Mouse (Mus musculus) stomach, postnatal 0 days (tissue): ENCODE measurements at regions not wholly inside any gene's neighbourhood (a gene's known extent, or its start where the extent isn't known, plus 50 kb on each side); places are given as distances from the start of the nearest gene placed in this dataset.
A peak's percentile ranks its signal among the peaks of the same experiment; 100 is the strongest.

Experiments
- ATAC-seq: fragments of 200-750 bp; cut with Nextera tagmentation; 2 replicates; pipeline ENCODE4 v1.8.0; 2017; ENCODE audit not compliant: low FRiP score, low TSS enrichment
- DNase-seq: peaks from one replicate; pipeline ENCODE4 v3.0.0-alpha.2; 2016; ENCODE audit warnings: low spot score
- H3K27ac ChIP-seq: fragments of 300-500 bp; sonication (generic); replicated peaks from 2 replicates; pipeline ENCODE4 v1.5.1; 2014; ENCODE audit warnings: mild to moderate bottlenecking, control low read depth
- H3K27me3 ChIP-seq: fragments of 300-500 bp; sonication (generic); 2 replicates; pipeline ENCODE4 v1.6.1; 2014; ENCODE audit warnings: low read length; ENCODE audit not compliant: control insufficient read depth, insufficient read depth
- H3K36me3 ChIP-seq: fragments of 300-500 bp; sonication (generic); 2 replicates; pipeline ENCODE4 v1.6.1; 2014; ENCODE audit warnings: low read length, mixed read lengths; ENCODE audit not compliant: control insufficient read depth, insufficient read depth
- H3K4me1 ChIP-seq: fragments of 300-500 bp; sonication (generic); replicated peaks from 2 replicates; pipeline ENCODE4 v1.6.1; 2014; ENCODE audit warnings: antibody characterized with exemption; ENCODE audit not compliant: control insufficient read depth, insufficient read depth
- H3K4me2 ChIP-seq: fragments of 300-500 bp; sonication (generic); replicated peaks from 2 replicates; pipeline ENCODE4 v1.6.1; 2014; ENCODE audit warnings: low read depth, mild to moderate bottlenecking, control low read depth, moderate library complexity
- H3K4me3 ChIP-seq: fragments of 300-500 bp; sonication (generic); 2 replicates; pipeline ENCODE4 v1.5.1; 2014; ENCODE audit warnings: low read depth, low read length, control low read depth
- H3K9ac ChIP-seq: fragments of 300-500 bp; sonication (generic); 2 replicates; pipeline ENCODE4 v1.6.1; 2014; ENCODE audit warnings: mild to moderate bottlenecking, low read length, control low read depth, mixed read lengths
- H3K9me3 ChIP-seq: fragments of 300-500 bp; sonication (generic); 2 replicates; pipeline ENCODE4 v1.6.1; 2016; ENCODE audit warnings: low read length; ENCODE audit not compliant: control insufficient read depth
- CTCF ChIP-seq: IDR thresholded peaks from 2 replicates; pipeline ENCODE4 v1.5.1; 2016; ENCODE audit warnings: antibody characterized with exemption, low read depth, mild to moderate bottlenecking, moderate library complexity
- EP300 ChIP-seq: optimal IDR thresholded peaks from 2 replicates; pipeline ENCODE3; 2016; ENCODE audit warnings: antibody characterized with exemption
- WGBS: fragments of 180-500 bp; shearing (Covaris S2); extraction: QIAGEN DNeasy Blood & Tissue Kit; methylation state at CpG from one replicate; pipeline ENCODE4 v1.1.7; 2014; 5-methylcytosine and 5-hydroxymethylcytosine counted together

DNA sequence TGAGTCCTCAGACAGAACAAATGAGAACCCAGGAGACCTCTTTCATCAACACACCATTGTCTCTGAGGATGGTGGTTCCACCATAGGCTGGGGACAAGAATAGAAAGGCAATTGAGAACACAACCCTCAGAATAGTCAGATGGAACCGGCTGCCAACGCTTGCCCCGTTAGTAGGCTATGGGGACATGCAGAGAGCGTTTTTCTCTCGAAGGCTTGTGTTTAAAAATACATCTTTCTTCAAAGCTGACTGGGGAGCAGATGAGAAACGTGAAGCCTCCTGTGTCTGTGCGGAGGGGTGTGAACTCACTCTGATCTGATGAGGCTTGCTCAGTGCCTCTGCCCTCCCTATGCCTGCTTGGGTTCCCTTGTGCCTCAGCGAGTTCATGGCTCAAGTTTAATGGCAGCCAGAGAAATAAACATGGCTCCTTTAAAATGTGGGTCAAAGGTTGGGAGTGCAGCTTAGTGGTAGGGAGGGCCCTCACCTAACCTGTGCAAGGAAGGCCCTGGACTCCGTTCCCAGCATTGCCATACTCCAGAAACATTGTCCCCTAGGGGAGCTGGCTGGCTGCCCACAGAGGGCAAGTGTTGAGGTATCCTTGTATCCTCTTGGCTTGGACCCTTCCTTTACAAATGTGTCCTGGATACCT, 53.7 kb upstream of the Tarbp1 start:
- H3K36me3 ChIP-seq, result no peaks in the 10 kb centered on the region
- ATAC-seq (no peak), DNase-seq (no peak)
- H3K9ac ChIP-seq, result no peak overlapping the region
- H3K4me3 ChIP-seq, result no peak overlapping the region
- H3K4me2 ChIP-seq, result no peak overlapping the region
- H3K27me3 ChIP-seq, result no peaks in the 10 kb centered on the region
- no peak overlapping the region for H3K27ac ChIP-seq
- H3K9me3 ChIP-seq, result no peaks in the 10 kb centered on the region
- 61% methylated on average over 9 of the region's 9 CpGs for WGBS
- H3K4me1 ChIP-seq, result peaks cover 12% of the 10 kb centered on the region
- TF ChIP-seq EP300, result no peak
- no peak for TF ChIP-seq CTCF

DNA sequence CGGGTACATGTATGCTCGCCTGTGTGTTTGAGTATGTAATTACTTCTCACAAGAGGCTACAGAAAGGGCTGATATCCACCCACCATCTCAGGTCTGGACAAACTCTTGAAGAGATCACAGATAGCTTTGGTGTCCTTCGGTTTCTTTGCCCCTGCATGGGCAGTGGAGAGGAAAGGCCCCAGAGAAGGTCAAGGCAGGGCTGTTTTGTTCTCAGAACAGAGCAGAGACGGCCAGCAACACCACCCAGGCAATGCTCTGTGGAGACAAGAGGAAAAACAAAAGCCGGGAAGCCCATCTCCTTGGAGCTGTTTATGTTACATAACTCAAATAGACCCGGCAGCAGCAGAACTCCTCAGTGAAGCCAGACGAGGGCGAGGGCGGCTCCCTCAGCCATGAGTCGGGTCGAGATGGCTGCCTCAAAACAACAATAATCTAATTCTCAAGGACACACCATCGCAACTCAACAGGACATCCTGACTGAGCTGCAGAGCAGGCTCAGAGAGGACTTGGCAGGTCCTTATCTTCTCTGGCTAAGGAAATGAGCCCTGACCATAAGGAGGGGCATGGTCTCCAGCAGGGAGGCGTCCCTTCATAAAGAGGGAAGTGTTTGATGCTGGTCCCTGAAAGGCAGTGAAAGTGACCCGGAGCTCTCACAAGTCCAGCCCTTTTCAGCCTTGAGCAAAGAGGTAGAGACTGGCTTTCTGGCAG, 52.2 kb upstream of the Tarbp1 start:
- Histone ChIP-seq H3K4me2 (no peak overlapping the region), H3K4me3 (no peak overlapping the region), H3K4me1 (peaks cover 10% of the 10 kb centered on the region), H3K9me3 (no peaks in the 10 kb centered on the region), H3K27me3 (no peaks in the 10 kb centered on the region), H3K36me3 (no peaks in the 10 kb centered on the region), H3K9ac (0 out of 2 replicates have a peak overlapping the region, but pooled peaks have one; percentile 23), H3K27ac (peak overlapping the region; percentile 82)
- ATAC-seq (peak; percentile 50), DNase-seq (peak; percentile 41)
- WGBS, result 24% methylated on average over 14 of the region's 14 CpGs
- no peak for TF ChIP-seq EP300
- peak; percentile 33 for TF ChIP-seq CTCF

DNA sequence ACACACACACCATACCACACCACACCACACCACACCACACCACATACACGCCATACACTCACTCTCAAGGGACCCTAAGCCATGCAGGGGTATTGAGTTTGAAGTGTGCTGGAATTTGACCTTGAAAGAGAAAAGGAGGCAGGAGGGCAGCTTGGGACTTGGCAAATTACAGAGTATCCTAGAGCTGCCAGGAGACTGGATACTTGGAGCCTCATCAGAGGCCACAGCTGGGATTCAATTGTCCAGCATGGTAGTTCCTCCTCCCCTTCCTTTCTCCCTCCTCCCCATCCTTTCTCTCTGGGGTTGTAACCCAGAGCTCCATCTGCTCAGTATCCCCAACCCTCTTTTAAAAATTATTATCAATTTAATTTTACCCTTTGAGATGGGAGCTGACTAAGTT, 50.7 kb upstream of the Tarbp1 start:
- Histone ChIP-seq H3K4me1 (peaks cover 5% of the 10 kb centered on the region), H3K36me3 (no peaks in the 10 kb centered on the region), H3K4me2 (no peak overlapping the region), H3K9ac (no peak overlapping the region), H3K27me3 (no peaks in the 10 kb centered on the region), H3K9me3 (no peaks in the 10 kb centered on the region), H3K4me3 (no peak overlapping the region), H3K27ac (peak overlapping the region; percentile 85; the same call in 1 of the 2 replicates)
- ATAC-seq (no peak), DNase-seq (no peak)
- TF ChIP-seq EP300 (no peak), CTCF (no peak)
- 60% methylated on average over 1 of the region's 1 CpGs for WGBS
